Mouse (Mus musculus): ENCODE results near the gene Pcnp. TPM values are rescaled to one million over a fixed set of nuclear protein-coding genes. Genes with fewer than 3 reads are reported as not detected.

Gene Pcnp
- total and polyA plus RNA-seq, 3 experiments = 15.1 to 50.7 (median 47.1) TPM

DNA sequence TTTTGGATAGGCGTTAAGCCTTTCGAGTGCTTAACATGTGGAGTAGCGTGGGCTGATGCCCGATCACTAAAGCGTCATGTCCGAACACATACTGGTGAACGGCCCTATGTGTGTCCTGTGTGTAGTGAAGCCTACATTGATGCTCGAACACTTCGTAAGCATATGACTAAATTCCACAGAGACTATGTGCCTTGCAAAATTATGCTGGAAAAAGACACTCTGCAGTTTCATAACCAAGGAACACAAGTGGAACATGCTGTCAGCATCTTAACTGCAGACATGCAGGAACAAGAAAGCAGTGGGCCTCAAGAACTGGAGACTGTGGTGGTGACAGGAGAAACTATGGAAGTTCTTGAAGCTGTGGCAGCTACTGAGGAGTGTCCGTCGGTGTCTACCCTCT lies 22.7 kb downstream of the Pcnp start:
- H3K36me3 ChIP-seq (ENCODE audit: control insufficient read depth, insufficient read depth, low read length) = no peaks in the 10 kb centered on the region; the same call in 1 of the 2 replicates
- H3K4me3 ChIP-seq = no peak overlapping the region
- intact Hi-C loops (cut with DNase I) = no loop called here
- H3K79me2 ChIP-seq (replicated peaks; ENCODE audit: control insufficient read depth, insufficient read depth, low read length) = no peaks in the 10 kb centered on the region
- no peak overlapping the region for H3K9ac ChIP-seq (ENCODE audit: low read depth, low read length)
- TF ChIP-seq EP300 (IDR thresholded peaks at IDR 0.05; ENCODE audit: insufficient read depth, low read depth, low read length) (no peak), POLR2A (IDR thresholded peaks at IDR 0.05; ENCODE audit: insufficient read depth, low read depth, low read length) (no peak), CTCF (IDR thresholded peaks at IDR 0.05) (no peak)
- H3K27me3 ChIP-seq (ENCODE audit: control insufficient read depth, insufficient read depth, low read length) = no peaks in the 10 kb centered on the region
- no peak for DNase-seq
- H3K27ac ChIP-seq = no peak overlapping the region
- no peaks in the 10 kb centered on the region for H3K4me1 ChIP-seq (ENCODE audit: control insufficient read depth, insufficient read depth, low read length)
- 87% methylated on average over 11 of the region's 11 CpGs for WGBS

DNA sequence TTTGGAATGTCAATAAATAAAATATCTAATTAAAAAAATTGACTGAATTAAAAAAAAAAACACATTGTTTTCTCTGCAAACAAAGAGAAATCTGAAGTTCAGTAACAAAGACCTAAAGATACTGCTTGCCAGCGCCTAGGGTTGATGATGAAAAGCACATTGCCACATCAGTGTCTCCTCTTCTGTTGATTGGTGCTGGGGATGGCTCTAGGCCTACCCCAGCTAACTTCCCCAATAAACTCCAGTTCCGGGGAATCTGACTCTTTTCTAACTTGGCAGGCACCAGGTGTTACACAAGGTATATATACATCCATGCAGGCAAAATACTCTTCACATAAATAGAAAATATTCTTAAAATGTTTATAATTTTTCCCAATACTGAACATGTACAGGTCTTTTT lies 35.3 kb downstream of the Pcnp start:
- H3K79me2 ChIP-seq (replicated peaks; ENCODE audit: control insufficient read depth, insufficient read depth, low read length) = no peaks in the 10 kb centered on the region
- no peaks in the 10 kb centered on the region for H3K27me3 ChIP-seq (ENCODE audit: control insufficient read depth, insufficient read depth, low read length)
- TF ChIP-seq CTCF (IDR thresholded peaks at IDR 0.05) (no peak), EP300 (IDR thresholded peaks at IDR 0.05; ENCODE audit: insufficient read depth, low read depth, low read length) (no peak), POLR2A (IDR thresholded peaks at IDR 0.05; ENCODE audit: insufficient read depth, low read depth, low read length) (no peak)
- H3K36me3 ChIP-seq (ENCODE audit: control insufficient read depth, insufficient read depth, low read length) = no peaks in the 10 kb centered on the region; the same call in 1 of the 2 replicates
- no peak overlapping the region for H3K4me3 ChIP-seq
- no peak overlapping the region for H3K27ac ChIP-seq
- intact Hi-C loops (cut with DNase I) = no loop called here
- DNase-seq = no peak
- H3K9ac ChIP-seq (ENCODE audit: low read depth, low read length) = no peak overlapping the region
- 94% methylated on average over 2 of the region's 2 CpGs for WGBS
- no peaks in the 10 kb centered on the region for H3K4me1 ChIP-seq (ENCODE audit: control insufficient read depth, insufficient read depth, low read length)

- 91% methylated on average over 4 of the region's 4 CpGs for WGBS
- intact Hi-C loops (cut with DNase I) = no loop called here
- Histone ChIP-seq H3K4me3 (no peak overlapping the region), H3K4me1 (ENCODE audit: control insufficient read depth, insufficient read depth, low read length) (no peaks in the 10 kb centered on the region), H3K36me3 (ENCODE audit: control insufficient read depth, insufficient read depth, low read length) (no peaks in the 10 kb centered on the region; the same call in 1 of the 2 replicates), H3K9ac (ENCODE audit: low read depth, low read length) (no peak overlapping the region), H3K27ac (no peak overlapping the region), H3K27me3 (ENCODE audit: control insufficient read depth, insufficient read depth, low read length) (no peaks in the 10 kb centered on the region), H3K79me2 (replicated peaks; ENCODE audit: control insufficient read depth, insufficient read depth, low read length) (no peaks in the 10 kb centered on the region)
- no peak for DNase-seq
- TF ChIP-seq EP300 (IDR thresholded peaks at IDR 0.05; ENCODE audit: insufficient read depth, low read depth, low read length) = no peak
- TF ChIP-seq POLR2A (IDR thresholded peaks at IDR 0.05; ENCODE audit: insufficient read depth, low read depth, low read length) = no peak
- TF ChIP-seq CTCF (IDR thresholded peaks at IDR 0.05) = no peak
These were observed 39.2 kb downstream of the Pcnp start for GRCm38 (mm10) chr16:55990311-55990710.

GRCm38 (mm10) chr16:55986001-55986400 lies 43.5 kb downstream of the Pcnp start:
- TF ChIP-seq CTCF (IDR thresholded peaks at IDR 0.05) (no peak), POLR2A (IDR thresholded peaks at IDR 0.05; ENCODE audit: insufficient read depth, low read depth, low read length) (no peak), EP300 (IDR thresholded peaks at IDR 0.05; ENCODE audit: insufficient read depth, low read depth, low read length) (no peak)
- no peak for DNase-seq
- H3K36me3 ChIP-seq (ENCODE audit: control insufficient read depth, insufficient read depth, low read length) = no peaks in the 10 kb centered on the region; the same call in 1 of the 2 replicates
- no peaks in the 10 kb centered on the region for H3K27me3 ChIP-seq (ENCODE audit: control insufficient read depth, insufficient read depth, low read length)
- no peak overlapping the region for H3K9ac ChIP-seq (ENCODE audit: low read depth, low read length)
- 93% methylated on average over 3 of the region's 3 CpGs for WGBS
- no peak overlapping the region for H3K27ac ChIP-seq
- no peak overlapping the region for H3K4me3 ChIP-seq
- no peaks in the 10 kb centered on the region; the same call in 1 of the 2 replicates for H3K79me2 ChIP-seq (replicated peaks; ENCODE audit: control insufficient read depth, insufficient read depth, low read length)
- no peaks in the 10 kb centered on the region for H3K4me1 ChIP-seq (ENCODE audit: control insufficient read depth, insufficient read depth, low read length)
- intact Hi-C loops (cut with DNase I) = no loop called here

GRCm38 (mm10) chr16:55974903-55975285 lies 54.6 kb downstream of the Pcnp start:
- no peak for DNase-seq
- 2% methylated on average over 14 of the region's 14 CpGs for WGBS

DNA sequence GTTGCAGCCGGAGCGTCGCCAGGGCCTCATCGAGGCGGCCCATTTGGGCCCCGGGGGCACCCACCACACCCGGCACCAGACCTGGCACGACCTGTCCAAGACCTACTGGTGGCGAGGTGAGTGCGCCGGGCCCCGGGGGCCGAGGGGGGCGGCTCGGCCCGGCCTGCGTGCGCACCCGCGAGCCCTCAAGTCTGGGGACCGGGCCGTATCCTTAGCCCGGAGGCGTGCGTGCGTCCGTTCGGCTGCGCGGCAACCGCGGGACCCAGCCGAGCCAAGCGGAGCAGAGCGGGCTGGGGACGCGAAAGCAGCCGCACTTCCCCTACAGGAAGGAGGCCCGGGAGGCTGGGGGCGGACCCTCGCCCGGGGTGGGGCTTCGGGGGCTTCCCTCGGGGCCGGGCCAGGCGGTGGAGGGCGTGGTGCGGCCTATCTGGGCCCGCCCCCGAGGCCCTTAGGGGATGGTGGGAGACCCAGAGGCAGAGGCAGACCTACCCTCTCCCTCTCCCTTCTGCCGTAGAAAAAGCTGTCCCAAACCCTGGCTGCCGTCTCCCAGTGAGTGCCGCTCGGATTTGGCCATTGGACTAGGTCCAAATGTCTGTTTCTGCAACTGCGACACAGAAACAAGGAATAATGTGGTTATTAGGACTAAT lies 55.2 kb downstream of the Pcnp start:
- intact Hi-C loops (cut with DNase I) = loop anchor here (1.0 to 10.0 kb wide), 2 partner anchors 55 to 740 kb away; partner anchors contain the start of genes Pcnp and Tfg
- TF ChIP-seq POLR2A (IDR thresholded peaks at IDR 0.05; ENCODE audit: insufficient read depth, low read depth, low read length) = peak; percentile 93
- TF ChIP-seq EP300 (IDR thresholded peaks at IDR 0.05; ENCODE audit: insufficient read depth, low read depth, low read length) = no peak
- Histone ChIP-seq H3K9ac (ENCODE audit: low read depth, low read length) (peak overlapping the region; percentile 89), H3K4me3 (peak overlapping the region; percentile 73), H3K36me3 (ENCODE audit: control insufficient read depth, insufficient read depth, low read length) (peaks cover 28% of the 10 kb centered on the region), H3K79me2 (replicated peaks; ENCODE audit: control insufficient read depth, insufficient read depth, low read length) (no peaks in the 10 kb centered on the region), H3K27ac (peak overlapping the region; percentile 99), H3K27me3 (ENCODE audit: control insufficient read depth, insufficient read depth, low read length) (no peaks in the 10 kb centered on the region), H3K4me1 (ENCODE audit: control insufficient read depth, insufficient read depth, low read length) (no peaks in the 10 kb centered on the region; the same call in 1 of the 2 replicates)
- DNase-seq = peak; percentile 95
- under 1% methylated on average over 55 of the region's 55 CpGs for WGBS

More at GRCm38 (mm10) chr16:55974903-55975285, 54.6 kb downstream of the Pcnp start:
- H3K36me3 ChIP-seq (ENCODE audit: control insufficient read depth, insufficient read depth, low read length) = peaks cover 22% of the 10 kb centered on the region
- peak overlapping the region; percentile 99 for H3K27ac ChIP-seq
- H3K4me3 ChIP-seq = peak overlapping the region; percentile 73
- no peak for TF ChIP-seq CTCF (IDR thresholded peaks at IDR 0.05)
- TF ChIP-seq POLR2A (IDR thresholded peaks at IDR 0.05; ENCODE audit: insufficient read depth, low read depth, low read length) = no peak; the same call in 1 of the 2 replicates
- TF ChIP-seq EP300 (IDR thresholded peaks at IDR 0.05; ENCODE audit: insufficient read depth, low read depth, low read length) = no peak
- H3K4me1 ChIP-seq (ENCODE audit: control insufficient read depth, insufficient read depth, low read length) = no peaks in the 10 kb centered on the region; the same call in 1 of the 2 replicates
- H3K27me3 ChIP-seq (ENCODE audit: control insufficient read depth, insufficient read depth, low read length) = no peaks in the 10 kb centered on the region
- peak overlapping the region; percentile 89 for H3K9ac ChIP-seq (ENCODE audit: low read depth, low read length)
- no peaks in the 10 kb centered on the region for H3K79me2 ChIP-seq (replicated peaks; ENCODE audit: control insufficient read depth, insufficient read depth, low read length)
- intact Hi-C loops (cut with DNase I) = loop anchor here (1.0 to 10.0 kb wide), 2 partner anchors 54 to 740 kb away; partner anchors contain the start of genes Pcnp and Tfg
